Mouse (Mus musculus): ENCODE measurements around the gene Sgsm1.

GRCm38 (mm10) chr5:113298040-113298439 is 12.5 kb downstream of the Sgsm1 start:
- no peak for TF ChIP-seq CTCF (IDR thresholded peaks at IDR 0.05; ENCODE audit: borderline replicate concordance, insufficient read depth, low read length)
- TF ChIP-seq POLR2A (IDR thresholded peaks at IDR 0.05; ENCODE audit: low read depth, low read length), result no peak
